ENCODE assay signal across 34 mouse cellular contexts in genomic region chr6:24552046-24552445, GRCm38 (mm10). TPM values are rescaled to one million over a fixed set of nuclear protein-coding genes. Genes with fewer than 3 reads are reported as not detected.
DNase-seq lines count a peak whose midpoint lies in the region; ATAC-seq and TF ChIP-seq lines count a peak whose summit lies in the region.
"Had no signal": no experiment of that assay in that cellular context is flagged by ENCODE, and none has a peak within 500 bp of the region (broad histone marks: within the 10 kb centered on the region; RNA-seq: fewer than 3 reads in every experiment).

No protein-coding gene starts in this region.

- no peaks in the 10 kb centered on the region for H3K9me3 ChIP-seq in heart, embryonic 14.5 days (ENCODE audit: control insufficient read depth, low read length)
- H3K9me3 ChIP-seq: embryonic facial prominence, embryonic 12.5 days; forebrain, embryonic 15.5 days; hindbrain, embryonic 13.5 days; midbrain, embryonic 10.5 days; midbrain, embryonic 15.5 days; stomach, embryonic 15.5 days had no signal

- H3K79me2 ChIP-seq in myocyte (ENCODE audit: control insufficient read depth, insufficient read depth), result no peaks in the 10 kb centered on the region

- H3K4me2 ChIP-seq in heart, embryonic 14.5 days (ENCODE audit: low read length), result peak overlapping the region; percentile 33
- peak overlapping the region; percentile 45 for H3K4me2 ChIP-seq in myocyte (ENCODE audit: low read depth)
- H3K4me2 ChIP-seq: embryonic facial prominence, embryonic 12.5 days; forebrain, embryonic 15.5 days; heart, embryonic 11.5 days; hindbrain, embryonic 13.5 days; midbrain, embryonic 15.5 days; stomach, embryonic 15.5 days had no signal

- no peak for TF ChIP-seq CTCF in gastrocnemius, adult 2 months (IDR thresholded peaks at IDR 0.05)

- peak overlapping the region; percentile 91 for H3K27ac ChIP-seq in gastrocnemius, adult 2 months
- no peak overlapping the region for H3K27ac ChIP-seq in heart, embryonic 14.5 days (replicated peaks in 1 of 2; ENCODE audit: control insufficient read depth in 1 of 2, insufficient read depth in 1 of 2, low read depth in 2 of 2, low read length in 2 of 2)
- H3K27ac ChIP-seq: embryonic facial prominence, embryonic 12.5 days; forebrain, embryonic 15.5 days; hindbrain, embryonic 13.5 days; liver, embryonic 14.5 days; midbrain, embryonic 10.5 days; midbrain, embryonic 15.5 days; stomach, embryonic 15.5 days had no signal

- no peaks in the 10 kb centered on the region for H3K27me3 ChIP-seq in heart, embryonic 14.5 days (ENCODE audit: control insufficient read depth, insufficient read depth, low read length)
- no peaks in the 10 kb centered on the region for H3K27me3 ChIP-seq in myocyte (ENCODE audit: control insufficient read depth, insufficient read depth, insufficient read length)
- H3K27me3 ChIP-seq: embryonic facial prominence, embryonic 12.5 days; forebrain, embryonic 15.5 days; hindbrain, embryonic 13.5 days; midbrain, embryonic 15.5 days; Patski; stomach, embryonic 15.5 days had no signal

- intact Hi-C loops in gastrocnemius, adult 2 months (cut with DNase I), result no loop called here

- H3ac ChIP-seq in myocyte (ENCODE audit: control insufficient read depth, insufficient read length), result no peak overlapping the region

- WGBS in heart, embryonic 14.5 days, result 33% methylated on average over 7 of the region's 7 CpGs

- no peaks in the 10 kb centered on the region for H3K36me3 ChIP-seq in heart, embryonic 14.5 days (ENCODE audit: control insufficient read depth, insufficient read depth, low read length)
- H3K36me3 ChIP-seq in myocyte (ENCODE audit: control insufficient read depth, insufficient read depth), result no peaks in the 10 kb centered on the region
- H3K36me3 ChIP-seq: embryonic facial prominence, embryonic 12.5 days; forebrain, embryonic 15.5 days; hindbrain, embryonic 13.5 days; midbrain, embryonic 10.5 days; midbrain, embryonic 15.5 days; stomach, embryonic 15.5 days had no signal

- peak; percentile 70 for DNase-seq in gastrocnemius, adult 2 months
- DNase-seq in gastrocnemius, postnatal 4 days (ENCODE audit: low spot score in 2 of 2), result no peak
- DNase-seq in heart, adult 9 months (ENCODE audit: low spot score in 2 of 2), result no peak
- peak; percentile 18 for DNase-seq in layer of hippocampus, adult 9-11 months
- DNase-seq in layer of hippocampus, postnatal 25 days (ENCODE audit: extremely low spot score in 1 of 2, low spot score in 1 of 2), result no peak
- DNase-seq: adrenal gland, postnatal 10 days; cerebellum, adult 11 months; cerebellum, adult 9-10 months; embryo, embryonic 11 days; gastrocnemius, postnatal 10 days; heart, postnatal 4 days; kidney, adult 9 months; kidney, postnatal 25 days; liver; lung, adult 2 months; right cerebral cortex, postnatal 25 days had no signal

- no peak for ATAC-seq in heart, embryonic 14.5 days (ENCODE audit: insufficient number of reproducible peaks, insufficient read depth, low FRiP score, low read depth)
- ATAC-seq: forebrain, embryonic 15.5 days; intestine, embryonic 16.5 days; midbrain, embryonic 15.5 days; Patski had no signal

- TF ChIP-seq POLR2A in myocyte (IDR thresholded peaks at IDR 0.05; ENCODE audit: insufficient read length, low read depth), result no peak

- peak overlapping the region; percentile 45 for H3K4me3 ChIP-seq in gastrocnemius, adult 2 months
- H3K4me3 ChIP-seq in heart, embryonic 14.5 days (ENCODE audit: control insufficient read depth in 1 of 2, insufficient read depth in 1 of 2, low read depth in 1 of 2, low read length in 2 of 2), result no peak overlapping the region
- no peak overlapping the region for H3K4me3 ChIP-seq in myocyte
- H3K4me3 ChIP-seq: embryonic facial prominence, embryonic 12.5 days; forebrain, embryonic 15.5 days; hindbrain, embryonic 13.5 days; midbrain, embryonic 10.5 days; midbrain, embryonic 15.5 days; stomach, embryonic 15.5 days had no signal

- H3K4me1 ChIP-seq in heart, embryonic 14.5 days (ENCODE audit: control insufficient read depth in 2 of 2, insufficient read depth in 2 of 2, low read length in 2 of 2), result peaks cover 7 to 31% of the 10 kb centered on the region in 2 experiments
- H3K4me1 ChIP-seq: forebrain, embryonic 15.5 days; hindbrain, embryonic 13.5 days; midbrain, embryonic 10.5 days; midbrain, embryonic 15.5 days; stomach, embryonic 15.5 days had no signal

- H3K9ac ChIP-seq in heart, embryonic 14.5 days (ENCODE audit: low read length), result no peak overlapping the region; the same call in 1 of the 2 replicates
- H3K9ac ChIP-seq: embryonic facial prominence, embryonic 12.5 days; forebrain, embryonic 15.5 days; hindbrain, embryonic 13.5 days; liver, embryonic 14.5 days; midbrain, embryonic 15.5 days; stomach, embryonic 15.5 days had no signal

TF ChIP-seq in myocyte, 11 proteins besides CTCF, POLR2A, EP300 and RAD21:
- TF ChIP-seq TCF3 (IDR thresholded peaks at IDR 0.05; ENCODE audit: insufficient read length, low read depth), result no peak
- TF ChIP-seq SRF (IDR thresholded peaks at IDR 0.05; ENCODE audit: control insufficient read depth, insufficient read length, low read depth), result no peak
- no peak for TF ChIP-seq TCF12 (IDR thresholded peaks at IDR 0.05; ENCODE audit: insufficient read depth, poor library complexity, severe bottlenecking)
- no peak for TF ChIP-seq POLR2AphosphoS2 (IDR thresholded peaks at IDR 0.05; ENCODE audit: insufficient read length, low read depth)
- TF ChIP-seq USF1 (IDR thresholded peaks at IDR 0.05; ENCODE audit: low read depth), result no peak
- TF ChIP-seq MAX (IDR thresholded peaks at IDR 0.05; ENCODE audit: low read depth), result no peak
- no peak for TF ChIP-seq REST (IDR thresholded peaks at IDR 0.05; ENCODE audit: insufficient read depth, insufficient read length)
- TF ChIP-seq CEBPB (IDR thresholded peaks at IDR 0.05; ENCODE audit: insufficient read depth, poor library complexity, severe bottlenecking), result no peak
- no peak for TF ChIP-seq MYOD1 (IDR thresholded peaks at IDR 0.05; ENCODE audit: control insufficient read depth in 1 of 3, insufficient read length in 2 of 3, low read depth in 2 of 3)
- TF ChIP-seq E2F4 (IDR thresholded peaks at IDR 0.05; ENCODE audit: insufficient read depth), result no peak
TF ChIP-seq in myocyte: peak in this region for 0.

RNA-seq across cellular contexts. Expression of gene Asb15, which starts 24.1 kb away (rescaled TPM):
- total RNA-seq in gastrocnemius, adult 2 months (2021), result 10 to 100 TPM; 34.9 to 54.5 TPM
- total RNA-seq in gastrocnemius, postnatal 4 days (2021), result 1 to 10 TPM; 1.7 to 1.9 TPM
- 0.49 and 0.63 TPM in 2 replicates for polyA plus RNA-seq in heart, embryonic 14.5 days (2014; fragmentation: Nextera tagmentation; extraction: Ambion mirVana)
- total RNA-seq in layer of hippocampus, postnatal 25 days (2021), result not detected
- 0.16 TPM for polyA plus RNA-seq in myocyte (2012; fragmentation: generic; extraction: Trizol)
- total RNA-seq: left cerebral cortex, adult 18-20 months; left cerebral cortex, postnatal 14 days; MEL; neutrophil, adult 5-6 weeks had no signal
- polyA plus RNA-seq: embryonic facial prominence, embryonic 12.5 days; forebrain, embryonic 15.5 days; hindbrain, embryonic 13.5 days; intestine, embryonic 16.5 days; limb, embryonic 11.5 days; midbrain, embryonic 10.5 days; neural tube, embryonic 11.5 days; Patski; stomach, embryonic 15.5 days had no signal

RNA-seq across cellular contexts. Expression of gene Ndufa5, which starts 24.2 kb away (rescaled TPM):
- 100 to 1,000 TPM; 579 to 752 TPM for total RNA-seq in gastrocnemius, adult 2 months (2021)
- total RNA-seq in gastrocnemius, postnatal 4 days (2021), result 100 to 1,000 TPM; 385 to 429 TPM
- polyA plus RNA-seq in heart, embryonic 14.5 days (2014; fragmentation: Nextera tagmentation; extraction: Ambion mirVana), result 794 and 834 TPM in 2 replicates
- total RNA-seq in layer of hippocampus, postnatal 25 days (2021), result 100 to 1,000 TPM; 278 to 314 TPM
- polyA plus RNA-seq in myocyte (2012; fragmentation: generic; extraction: Trizol), result 234 TPM

RNA-seq across cellular contexts. Expression of gene Iqub, which starts 37.2 kb away (rescaled TPM):
- total RNA-seq in gastrocnemius, adult 2 months (2021), result under 1 TPM; 0.15 to 0.22 TPM
- total RNA-seq in gastrocnemius, postnatal 4 days (2021), result under 1 TPM; 0.10 to 0.12 TPM
- 0.23 and 0.49 TPM in 2 replicates for polyA plus RNA-seq in heart, embryonic 14.5 days (2014; fragmentation: Nextera tagmentation; extraction: Ambion mirVana)
- total RNA-seq in layer of hippocampus, postnatal 25 days (2021), result 1 to 10 TPM; 1.7 to 2.0 TPM
- not detected for polyA plus RNA-seq in myocyte (2012; fragmentation: generic; extraction: Trizol)
- total RNA-seq: MEL; neutrophil, adult 5-6 weeks had no signal
- polyA plus RNA-seq: limb, embryonic 11.5 days; Patski had no signal

RNA-seq across cellular contexts. Expression of gene Lmod2, which starts 45.5 kb away (rescaled TPM):
- total RNA-seq in gastrocnemius, adult 2 months (2021), result 100 to 1,000 TPM; 105 to 286 TPM
- total RNA-seq in gastrocnemius, postnatal 4 days (2021), result 100 to 1,000 TPM; 105 to 205 TPM
- polyA plus RNA-seq in heart, embryonic 14.5 days (2014; fragmentation: Nextera tagmentation; extraction: Ambion mirVana), result 54.6 and 56.9 TPM in 2 replicates
- total RNA-seq in layer of hippocampus, postnatal 25 days (2021), result not detected
- polyA plus RNA-seq in myocyte (2012; fragmentation: generic; extraction: Trizol), result 33.6 TPM
- total RNA-seq: left cerebral cortex, adult 18-20 months; left cerebral cortex, postnatal 14 days; MEL; neutrophil, adult 5-6 weeks had no signal
- polyA plus RNA-seq: forebrain, embryonic 15.5 days; hindbrain, embryonic 13.5 days; intestine, embryonic 16.5 days; limb, embryonic 11.5 days; midbrain, embryonic 15.5 days; Patski had no signal

Comparison
In these comparisons a context has a peak if more than half of its experiments do, and no peak if none do; other contexts are left out.
1. DNase-seq: peak in gastrocnemius, adult 2 months (single experiment) and layer of hippocampus, adult 9-11 months (single experiment); none in gastrocnemius, postnatal 4 days (0 of 2), heart, adult 9 months (0 of 2) and layer of hippocampus, postnatal 25 days (0 of 2).
2. RNA of gene Asb15, which starts 24.1 kb away (total RNA-seq): 34.9 to 54.5 TPM in gastrocnemius, adult 2 months; 1.7 to 1.9 TPM in gastrocnemius, postnatal 4 days and not detected in layer of hippocampus, postnatal 25 days; every median in the first group is over 10 times any median in the second.